Comparison of ENCODE assay signal across 10 mouse cellular contexts in the genomic region with DNA sequence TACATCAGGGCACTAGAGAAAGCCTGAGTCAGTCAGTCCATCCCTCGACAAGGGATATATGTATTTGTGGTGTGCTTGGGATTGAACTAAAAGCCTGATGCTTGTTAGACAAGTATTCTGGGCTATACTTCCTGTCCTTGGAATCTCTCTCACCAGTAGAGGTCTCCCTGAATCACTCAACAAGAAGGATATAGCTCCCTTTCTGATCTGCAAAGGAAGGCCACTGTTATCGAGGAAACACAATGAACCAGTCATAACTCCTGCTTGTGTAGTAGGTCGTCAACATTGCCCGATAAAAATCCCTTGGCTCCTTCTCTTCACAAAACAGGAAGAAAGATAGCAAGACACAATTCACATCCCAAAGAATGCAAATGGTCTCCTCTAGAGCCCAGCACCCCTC.
DNase-seq lines count a peak whose midpoint lies in the region; ATAC-seq and TF ChIP-seq lines count a peak whose summit lies in the region.
"Had no signal": no experiment of that assay in that cellular context is flagged by ENCODE, and none has a peak within 500 bp of the region (broad histone marks: within the 10 kb centered on the region; RNA-seq: fewer than 3 reads in every experiment).

No protein-coding gene starts in this region.

- H3K27ac ChIP-seq in heart, postnatal 0 days (ENCODE audit: low read depth), result no peak overlapping the region
- H3K27ac ChIP-seq: embryonic facial prominence, embryonic 13.5 days; forebrain, embryonic 13.5 days had no signal

- H3K4me1 ChIP-seq in heart, postnatal 0 days (ENCODE audit: control insufficient read depth, insufficient read depth), result no peaks in the 10 kb centered on the region
- H3K4me1 ChIP-seq: embryonic facial prominence, embryonic 13.5 days; forebrain, embryonic 13.5 days had no signal

- TF ChIP-seq CTCF in heart, postnatal 0 days (IDR thresholded peaks at IDR 0.05; ENCODE audit: low read depth), result peak; percentile 22; the same call in 1 of the 2 replicates

- H3K27me3 ChIP-seq in heart, postnatal 0 days (ENCODE audit: control insufficient read depth, insufficient read depth, low read length), result no peaks in the 10 kb centered on the region
- H3K27me3 ChIP-seq: embryonic facial prominence, embryonic 13.5 days; forebrain, embryonic 13.5 days had no signal

- H3K9ac ChIP-seq in heart, postnatal 0 days (replicated peaks; ENCODE audit: low read depth, low read length), result no peak overlapping the region
- H3K9ac ChIP-seq: embryonic facial prominence, embryonic 13.5 days; forebrain, embryonic 13.5 days had no signal

- no peak overlapping the region for H3K4me3 ChIP-seq in heart, postnatal 0 days (ENCODE audit: low read depth, low read length)
- H3K4me3 ChIP-seq: embryonic facial prominence, embryonic 13.5 days; forebrain, embryonic 13.5 days had no signal

- no peak for TF ChIP-seq EP300 in heart, postnatal 0 days (IDR thresholded peaks at IDR 0.05; ENCODE audit: low read depth)

- no peaks in the 10 kb centered on the region for H3K36me3 ChIP-seq in heart, postnatal 0 days (replicated peaks; ENCODE audit: control insufficient read depth, insufficient read depth, low read length)
- H3K36me3 ChIP-seq: embryonic facial prominence, embryonic 13.5 days had no signal

- WGBS in heart, postnatal 0 days, result 46% methylated on average over 4 of the region's 4 CpGs

- DNase-seq in heart, postnatal 0 days (ENCODE audit: low spot score), result peak; percentile 34
- no peak for DNase-seq in heart, postnatal 10 days
- peak; percentile 12 for DNase-seq in lung, postnatal 10 days
- DNase-seq in lung, postnatal 14 days, result no peak
- DNase-seq in brain, adult 2 months (ENCODE audit: low read depth, low spot score), result peak; percentile 55
- DNase-seq in adrenal gland, postnatal 4 days (ENCODE audit: low spot score in 2 of 2), result no peak
- DNase-seq in thymus, postnatal 10 days (ENCODE audit: low spot score in 2 of 2), result no peak
- DNase-seq: cerebellum, adult 2 months had no signal

- ATAC-seq in heart, postnatal 0 days (ENCODE audit: insufficient read depth, low read depth), result no peak
- ATAC-seq: forebrain, embryonic 13.5 days had no signal

- H3K4me2 ChIP-seq in heart, postnatal 0 days (ENCODE audit: low read depth, low read length), result no peak overlapping the region
- H3K4me2 ChIP-seq: embryonic facial prominence, embryonic 13.5 days; forebrain, embryonic 13.5 days had no signal

- H3K9me3 ChIP-seq in heart, postnatal 0 days (replicated peaks; ENCODE audit: control insufficient read depth, low read length), result no peaks in the 10 kb centered on the region
- H3K9me3 ChIP-seq: embryonic facial prominence, embryonic 13.5 days; forebrain, embryonic 13.5 days had no signal

- intact Hi-C loops in heart, postnatal 10 days (cut with DNase I), result loop anchor here (5.0 kb wide), 1 partner anchor 145 kb away; no protein-coding TSS in a partner anchor

Comparison
In these comparisons a context has a peak if more than half of its experiments do, and no peak if none do; other contexts are left out.
1. DNase-seq: peak in heart, postnatal 0 days (single experiment), lung, postnatal 10 days (single experiment) and brain, adult 2 months (single experiment); none in heart, postnatal 10 days (0 of 2), lung, postnatal 14 days (single experiment), adrenal gland, postnatal 4 days (0 of 2) and thymus, postnatal 10 days (0 of 2).